Mouse (Mus musculus): ENCODE results near the gene Mcidas. TPM values are rescaled to one million over a fixed set of nuclear protein-coding genes. Genes with fewer than 3 reads are reported as not detected.
A peak's percentile ranks its signal among the peaks of the same experiment; 100 is the strongest.
"Not testable (repeated sequence)": the region's sequence is repeated elsewhere in the genome, so short reads cannot be mapped to it uniquely, and the experiment has no call there.

Mcidas gene
- polyA plus RNA-seq, 1 experiment from 2014 or later, result 0.26 TPM

DNA sequence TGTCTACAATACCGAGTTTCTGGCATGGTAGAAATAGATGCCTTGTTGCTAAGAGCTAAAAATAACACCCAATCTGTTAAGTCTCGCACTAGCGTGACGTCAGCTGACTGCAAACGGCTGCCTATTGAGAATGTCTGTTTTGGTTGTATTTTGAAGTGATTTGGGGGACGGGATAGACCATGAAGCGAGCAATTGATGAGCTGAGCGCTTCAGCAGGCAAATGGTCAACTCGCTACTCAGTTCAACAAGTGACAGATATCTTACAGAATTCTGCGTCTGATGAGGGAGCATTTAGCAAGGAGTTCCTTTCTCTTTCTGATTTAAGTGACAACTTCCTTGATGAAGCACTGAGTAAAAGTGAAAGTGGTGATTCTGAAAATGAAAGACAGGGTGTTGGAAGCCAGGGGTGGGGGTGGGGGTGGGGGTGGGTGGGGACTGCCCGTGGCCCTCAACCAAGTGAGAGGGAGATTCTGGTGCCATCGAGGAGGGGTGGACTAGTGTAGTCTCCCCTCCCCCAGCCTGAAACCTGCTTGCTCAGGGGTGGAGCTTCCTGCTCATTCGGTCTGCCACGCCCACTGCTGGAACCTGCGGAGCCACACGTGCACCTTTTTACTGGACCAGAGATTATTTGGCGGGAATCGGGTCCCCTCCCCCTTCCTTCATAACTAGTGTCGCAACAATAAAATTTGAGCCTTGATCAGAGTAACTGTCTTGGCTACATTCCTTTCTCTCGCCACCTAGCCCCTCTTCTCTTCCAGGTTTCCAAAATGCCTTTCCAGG is 19.7 kb downstream of the Mcidas start:
- H3K27me3 ChIP-seq; H3K27ac ChIP-seq; H3K4me3 ChIP-seq; H3K4me1 ChIP-seq; H3K9me3 ChIP-seq; H3K36me3 ChIP-seq; ATAC-seq (ENCODE audit: insufficient number of reproducible peaks, insufficient read depth, low FRiP score, low TSS enrichment); H3K9ac ChIP-seq: not testable (repeated sequence)
- H3K4me2 ChIP-seq (replicated peaks), result 0 out of 2 replicates have a peak overlapping the region, but pooled peaks have one; percentile 21
- WGBS, result 58% methylated on average over 20 of the region's 20 CpGs

DNA sequence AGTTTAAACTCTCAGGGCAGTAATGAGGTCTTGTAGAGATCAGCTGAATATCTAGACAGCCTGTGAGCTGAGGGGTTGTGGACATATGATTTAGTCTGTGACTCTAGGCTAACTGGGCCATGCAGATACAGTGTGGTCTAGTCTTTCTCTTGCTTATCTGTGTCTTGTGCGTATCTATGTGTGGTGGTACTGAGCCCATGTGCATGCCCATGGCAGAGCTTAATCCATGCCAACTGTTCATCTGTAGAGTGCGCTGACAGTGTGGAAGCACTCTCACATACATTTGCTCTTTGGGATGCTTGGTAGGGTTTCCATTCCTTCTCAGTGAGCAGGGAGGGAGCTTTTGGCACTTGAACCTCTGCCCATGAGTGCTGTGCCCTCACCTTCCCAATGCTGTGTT is 27.9 kb downstream of the Mcidas start:
- no peak overlapping the region for H3K4me3 ChIP-seq
- H3K4me2 ChIP-seq (replicated peaks), result no peak overlapping the region
- WGBS, result 93% methylated on average over 2 of the region's 2 CpGs
- no peaks in the 10 kb centered on the region for H3K36me3 ChIP-seq
- no peaks in the 10 kb centered on the region for H3K4me1 ChIP-seq
- H3K27ac ChIP-seq, result no peak overlapping the region
- no peaks in the 10 kb centered on the region for H3K9me3 ChIP-seq
- H3K27me3 ChIP-seq, result peaks cover 6% of the 10 kb centered on the region; the same call in 1 of the 2 replicates
- no peak for ATAC-seq (ENCODE audit: insufficient number of reproducible peaks, insufficient read depth, low FRiP score, low TSS enrichment)
- no peak overlapping the region for H3K9ac ChIP-seq

DNA sequence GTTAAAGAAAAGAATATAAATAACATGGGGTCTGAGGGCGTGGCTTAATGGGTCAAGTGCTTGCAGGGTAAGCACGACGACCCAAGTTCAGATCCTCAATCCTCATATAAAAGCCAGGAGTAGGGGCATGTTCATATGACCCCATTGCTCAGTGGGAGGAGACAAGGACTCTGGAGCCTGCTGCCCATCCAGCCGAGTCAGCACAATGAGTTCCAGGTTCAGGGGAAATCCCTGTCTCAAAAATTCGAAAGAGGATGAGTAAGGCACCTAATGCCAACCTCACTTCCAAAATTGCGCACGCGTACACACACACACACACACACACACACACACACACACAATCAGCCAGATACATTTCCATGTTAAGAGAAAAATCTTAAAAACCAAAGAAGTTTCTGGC is 28.8 kb downstream of the Mcidas start:
- Histone ChIP-seq H3K9ac (no peak overlapping the region), H3K4me2 (replicated peaks) (no peak overlapping the region), H3K27ac (no peak overlapping the region), H3K4me1 (no peaks in the 10 kb centered on the region), H3K27me3 (peaks cover 6% of the 10 kb centered on the region; the same call in 1 of the 2 replicates), H3K9me3 (no peaks in the 10 kb centered on the region), H3K36me3 (no peaks in the 10 kb centered on the region), H3K4me3 (no peak overlapping the region)
- ATAC-seq (ENCODE audit: insufficient number of reproducible peaks, insufficient read depth, low FRiP score, low TSS enrichment), result no peak
- WGBS, result 74% methylated on average over 8 of the region's 8 CpGs

DNA sequence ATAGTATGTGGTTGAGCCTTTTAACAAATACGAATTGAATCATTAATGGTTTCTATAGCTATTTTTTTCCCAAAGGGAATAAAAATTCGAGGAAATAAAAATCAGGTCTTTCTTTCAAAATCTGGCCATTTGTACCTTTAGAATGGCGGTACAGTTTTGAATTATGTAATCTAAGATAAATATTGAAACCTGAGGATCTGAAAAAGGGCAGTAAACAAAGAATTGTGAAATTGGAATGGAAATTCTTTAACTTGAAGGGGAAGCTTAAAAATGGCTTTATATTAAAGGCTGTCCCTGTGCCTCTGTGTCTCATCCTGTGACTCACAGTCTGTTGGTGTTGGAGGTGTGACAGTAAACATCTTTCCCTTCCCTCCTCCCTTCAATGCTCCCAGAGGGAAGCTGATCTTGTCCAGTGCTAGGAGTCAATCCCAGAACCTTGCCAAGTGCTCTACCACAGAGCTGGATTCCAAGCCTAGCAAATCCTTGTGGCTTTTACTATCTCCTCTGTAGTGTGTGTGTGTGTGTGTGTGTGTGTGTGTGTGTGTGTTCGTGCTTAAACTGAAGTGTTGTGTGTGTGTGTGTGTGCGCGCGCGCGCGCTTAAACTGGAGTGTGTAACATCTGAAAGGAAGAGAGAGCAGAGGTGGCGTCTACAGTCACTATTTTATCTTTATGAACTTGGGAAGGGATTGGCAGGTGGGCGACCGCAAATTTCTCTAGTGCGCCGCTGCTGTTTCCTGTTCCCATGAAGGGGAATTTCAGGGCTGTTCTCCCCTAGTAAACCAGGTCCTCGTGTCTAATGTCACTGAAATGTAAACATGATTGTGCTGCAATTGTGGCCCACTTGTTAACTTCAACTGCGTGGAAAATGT is 29.9 kb downstream of the Mcidas start:
- H3K4me3 ChIP-seq, result no peak overlapping the region
- H3K4me2 ChIP-seq (replicated peaks), result no peak overlapping the region
- ATAC-seq (ENCODE audit: insufficient number of reproducible peaks, insufficient read depth, low FRiP score, low TSS enrichment), result no peak
- no peak overlapping the region for H3K27ac ChIP-seq
- no peaks in the 10 kb centered on the region for H3K36me3 ChIP-seq
- no peaks in the 10 kb centered on the region for H3K4me1 ChIP-seq
- H3K9me3 ChIP-seq, result no peaks in the 10 kb centered on the region
- H3K27me3 ChIP-seq, result peaks cover 6% of the 10 kb centered on the region; the same call in 1 of the 2 replicates
- H3K9ac ChIP-seq, result no peak overlapping the region
- 78% methylated on average over 17 of the region's 17 CpGs for WGBS

DNA sequence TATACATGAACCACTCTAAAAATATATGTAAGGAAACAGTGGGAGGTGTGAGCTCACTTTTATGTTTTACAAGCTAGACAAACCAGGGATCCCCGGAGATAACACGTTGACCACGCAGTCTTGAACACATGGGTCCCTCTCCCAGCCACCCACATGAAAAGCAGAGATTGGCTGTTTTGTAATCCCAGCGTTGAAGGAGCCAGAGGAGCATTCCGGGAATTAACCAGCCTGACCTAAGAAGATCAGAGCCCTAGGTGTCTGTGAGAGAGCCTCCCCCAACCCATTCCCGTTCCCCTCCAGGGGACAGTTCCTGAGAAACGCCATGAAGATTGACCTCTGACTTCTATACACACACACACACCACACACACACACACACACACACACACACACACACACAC is 37.7 kb downstream of the Mcidas start:
- H3K4me1 ChIP-seq, result 0 out of 2 replicates have a peak, but pooled peaks cover 6% of the 10 kb centered on the region
- ATAC-seq (ENCODE audit: insufficient number of reproducible peaks, insufficient read depth, low FRiP score, low TSS enrichment), result no peak
- peak overlapping the region; percentile 61 for H3K9ac ChIP-seq
- H3K4me3 ChIP-seq, result peak overlapping the region; percentile 53
- H3K27ac ChIP-seq, result no peak overlapping the region
- H3K4me2 ChIP-seq (replicated peaks), result peak overlapping the region; percentile 92
- no peaks in the 10 kb centered on the region for H3K9me3 ChIP-seq
- H3K36me3 ChIP-seq, result no peaks in the 10 kb centered on the region
- WGBS, result 2% methylated on average over 7 of the region's 7 CpGs
- H3K27me3 ChIP-seq, result peaks cover 32% of the 10 kb centered on the region

DNA sequence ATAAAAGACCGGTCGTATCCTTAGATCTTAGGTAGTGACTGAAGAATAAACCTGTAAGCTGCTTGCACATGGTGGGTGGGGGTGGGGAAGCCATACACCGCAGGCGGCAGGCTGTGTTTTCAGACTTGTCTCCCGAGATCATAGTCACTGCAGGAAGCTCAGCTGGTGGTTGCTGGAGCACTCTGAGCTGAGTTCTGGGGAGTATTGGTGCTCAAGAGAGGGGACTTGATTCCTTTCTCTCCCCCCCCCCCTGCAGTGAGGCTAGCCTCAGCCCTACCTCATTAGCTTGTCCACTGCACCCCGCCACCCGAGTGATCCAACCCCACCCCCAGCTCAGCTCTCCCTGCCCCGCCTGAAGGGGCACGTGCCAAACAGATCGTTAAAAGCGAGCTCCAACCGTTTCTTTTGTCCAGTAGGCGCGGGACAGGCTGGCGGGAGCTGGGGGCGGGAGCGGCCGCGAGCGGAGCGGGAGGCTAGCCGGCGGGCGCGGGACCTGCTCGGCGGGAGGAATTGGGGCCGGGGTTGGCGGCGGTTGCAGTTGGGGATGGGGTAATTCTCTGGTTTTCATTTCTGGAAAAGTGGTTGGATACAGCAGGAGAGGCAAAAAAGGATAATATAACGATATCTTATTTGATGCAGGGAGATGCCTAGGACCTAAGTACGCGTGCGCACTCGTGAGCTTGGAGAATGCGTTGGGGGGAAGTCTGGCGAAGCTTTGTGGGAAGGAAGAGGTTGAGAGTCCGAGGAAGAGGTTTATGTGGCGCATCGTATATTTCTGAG is 38.3 kb downstream of the Mcidas start:
- peaks cover 32% of the 10 kb centered on the region for H3K27me3 ChIP-seq
- 1% methylated on average over 40 of the region's 40 CpGs for WGBS
- peak overlapping the region; percentile 36; the same call in 1 of the 2 replicates for H3K27ac ChIP-seq

DNA sequence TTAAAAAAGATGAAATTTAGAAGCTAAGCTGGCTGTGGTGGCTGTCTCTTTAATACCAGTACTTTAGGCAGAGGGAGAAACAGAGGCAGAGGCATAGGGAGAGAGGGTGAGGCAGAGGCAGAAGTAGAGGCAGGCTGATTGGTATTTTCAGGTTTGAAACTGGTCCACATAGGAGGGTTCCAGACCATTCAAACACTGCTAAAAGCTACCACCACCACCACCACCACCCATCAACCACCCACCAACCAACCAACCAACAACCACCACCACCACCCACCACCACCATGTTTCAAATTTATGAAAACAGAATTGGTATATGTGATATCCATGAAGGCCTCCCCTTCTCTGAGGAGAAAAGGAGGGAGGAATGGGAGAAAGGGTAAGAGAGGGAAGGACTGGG is 39.2 kb downstream of the Mcidas start:
- H3K4me2 ChIP-seq (replicated peaks), result no peak overlapping the region
- no peaks in the 10 kb centered on the region for H3K36me3 ChIP-seq
- peaks cover 35% of the 10 kb centered on the region for H3K27me3 ChIP-seq

More for the DNA sequence above, 38.3 kb downstream of the Mcidas start:
- Histone ChIP-seq H3K4me1 (0 out of 2 replicates have a peak, but pooled peaks cover 6% of the 10 kb centered on the region), H3K36me3 (no peaks in the 10 kb centered on the region), H3K4me3 (peak overlapping the region; percentile 53), H3K9me3 (no peaks in the 10 kb centered on the region), H3K4me2 (replicated peaks) (peak overlapping the region; percentile 92), H3K9ac (peak overlapping the region; percentile 61)
- ATAC-seq (ENCODE audit: insufficient number of reproducible peaks, insufficient read depth, low FRiP score, low TSS enrichment), result peak; percentile 41; the same call in 1 of the 2 replicates

DNA sequence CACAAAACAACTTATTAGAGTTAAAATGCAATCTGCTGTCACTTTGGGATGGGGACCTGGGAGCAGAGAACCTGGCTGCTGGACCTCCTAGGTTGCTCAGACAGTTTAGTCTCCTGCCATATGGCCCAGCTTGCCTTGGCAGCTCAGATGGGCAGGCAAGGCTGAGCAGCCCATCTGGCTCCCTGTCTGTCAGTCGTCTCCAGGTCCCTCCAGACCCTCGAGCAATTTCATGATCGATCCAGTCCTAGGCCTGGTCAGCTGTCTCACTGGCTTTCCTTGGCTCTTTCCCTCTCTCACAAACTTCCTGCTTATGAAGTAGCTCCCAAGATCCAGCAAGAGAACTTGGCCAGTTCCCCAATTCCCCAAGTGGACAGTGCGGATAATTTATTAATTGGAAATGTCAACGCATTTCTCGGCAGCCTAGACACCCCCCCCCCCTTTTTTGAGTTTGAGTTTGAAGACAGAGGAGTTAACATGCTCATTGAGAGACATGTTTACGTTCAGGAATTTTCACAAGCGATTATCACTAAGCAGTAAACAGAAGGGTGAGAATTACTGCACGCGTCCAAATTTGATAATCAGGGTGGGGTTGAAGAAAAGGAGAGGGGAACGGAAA is 40.7 kb downstream of the Mcidas start:
- H3K27me3 ChIP-seq, result peaks cover 35% of the 10 kb centered on the region

More for the DNA sequence above, 39.2 kb downstream of the Mcidas start:
- no peak overlapping the region for H3K4me3 ChIP-seq
- H3K4me1 ChIP-seq, result 0 out of 2 replicates have a peak, but pooled peaks cover 6% of the 10 kb centered on the region
- H3K9me3 ChIP-seq, result no peaks in the 10 kb centered on the region
- H3K27ac ChIP-seq, result no peak overlapping the region
- H3K9ac ChIP-seq, result no peak overlapping the region
- ATAC-seq (ENCODE audit: insufficient number of reproducible peaks, insufficient read depth, low FRiP score, low TSS enrichment), result no peak

DNA sequence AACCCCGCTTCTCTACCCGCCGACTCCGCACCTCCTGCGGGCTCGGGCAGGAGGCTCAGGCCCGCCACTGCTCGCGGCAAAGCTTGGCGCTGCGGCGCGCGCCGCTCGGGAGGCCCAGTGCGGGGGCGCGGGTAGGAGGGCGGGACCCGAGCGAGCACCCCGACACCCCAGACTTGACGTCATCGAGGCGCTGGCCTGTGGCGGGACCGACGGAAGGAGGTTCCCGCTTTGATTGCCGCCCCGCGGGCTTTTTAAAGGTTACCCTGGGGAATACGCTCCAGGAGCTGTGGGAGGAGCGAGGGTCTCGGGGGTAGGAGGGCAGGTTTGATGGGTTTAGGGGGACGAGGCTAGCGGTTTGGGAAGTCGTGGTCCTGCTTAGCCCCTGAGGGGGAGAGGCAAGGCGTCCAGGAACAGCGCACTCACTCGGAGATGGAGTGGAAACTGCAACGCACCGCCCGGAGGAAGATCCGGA is 41.3 kb downstream of the Mcidas start, which contains the start of gene Cdc20b:
Gene Cdc20b (plus strand): TSS at position 162 of the 472 bp plus-strand sequence.
- H3K4me1 ChIP-seq, result 0 out of 2 replicates have a peak, but pooled peaks cover 6% of the 10 kb centered on the region
- under 1% methylated on average over 46 of the region's 46 CpGs for WGBS
- H3K27me3 ChIP-seq, result peaks cover 35% of the 10 kb centered on the region
- H3K9me3 ChIP-seq, result no peaks in the 10 kb centered on the region
- no peak within 1 kb of the TSS for H3K27ac ChIP-seq
- peak within 1 kb of the TSS; percentile 95 for H3K4me2 ChIP-seq (replicated peaks)
- H3K36me3 ChIP-seq, result no peaks in the 10 kb centered on the region
- peak within 1 kb of the TSS; percentile 51 for H3K4me3 ChIP-seq
- no peak for ATAC-seq (ENCODE audit: insufficient number of reproducible peaks, insufficient read depth, low FRiP score, low TSS enrichment)
- peak within 1 kb of the TSS; percentile 50 for H3K9ac ChIP-seq

More for the DNA sequence above, 40.7 kb downstream of the Mcidas start:
- no peak overlapping the region for H3K27ac ChIP-seq
- no peak overlapping the region for H3K9ac ChIP-seq
- ATAC-seq (ENCODE audit: insufficient number of reproducible peaks, insufficient read depth, low FRiP score, low TSS enrichment), result no peak
- H3K4me2 ChIP-seq (replicated peaks), result peak overlapping the region; percentile 95
- H3K4me1 ChIP-seq, result 0 out of 2 replicates have a peak, but pooled peaks cover 6% of the 10 kb centered on the region
- 2% methylated on average over 11 of the region's 11 CpGs for WGBS
- H3K36me3 ChIP-seq, result no peaks in the 10 kb centered on the region
- no peaks in the 10 kb centered on the region for H3K9me3 ChIP-seq
- H3K4me3 ChIP-seq, result peak overlapping the region; percentile 51

DNA sequence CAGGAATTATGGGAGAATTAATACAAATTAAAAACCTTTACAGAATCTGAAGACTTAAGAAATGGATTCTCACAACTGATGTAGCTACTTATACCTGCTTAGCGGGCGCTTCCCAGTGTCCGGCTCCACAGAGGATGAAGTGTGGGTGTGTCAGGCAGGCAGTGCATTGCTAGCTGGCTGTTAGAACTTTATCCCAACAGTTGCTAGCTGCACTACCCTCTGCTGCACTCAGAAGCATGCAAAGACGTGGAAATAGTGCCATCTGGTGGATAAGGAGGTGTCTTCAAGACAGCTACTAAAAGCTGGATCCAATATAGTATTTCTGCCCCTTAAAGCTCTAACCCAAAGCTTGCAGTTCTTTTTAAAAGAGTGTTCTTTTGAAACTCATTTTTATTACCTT is 42.2 kb downstream of the Mcidas start:
- Histone ChIP-seq H3K9ac (no peak overlapping the region), H3K4me1 (0 out of 2 replicates have a peak, but pooled peaks cover 6% of the 10 kb centered on the region)

More for the DNA sequence above, 42.2 kb downstream of the Mcidas start:
- H3K4me2 ChIP-seq (replicated peaks), result peak overlapping the region; percentile 95
- peaks cover 35% of the 10 kb centered on the region for H3K27me3 ChIP-seq
- 0% methylated on average over 4 of the region's 4 CpGs for WGBS
- no peaks in the 10 kb centered on the region for H3K9me3 ChIP-seq
- H3K36me3 ChIP-seq, result no peaks in the 10 kb centered on the region
- peak; percentile 85 for ATAC-seq (ENCODE audit: insufficient number of reproducible peaks, insufficient read depth, low FRiP score, low TSS enrichment)
- H3K4me3 ChIP-seq, result peak overlapping the region; percentile 51
- H3K27ac ChIP-seq, result no peak overlapping the region

Measured in embryonic facial prominence, embryonic 12.5 days (tissue).